Mouse (Mus musculus): ENCODE measurements at regions not wholly inside any gene's neighbourhood (a gene's known extent, or its start where the extent isn't known, plus 50 kb on each side); places are given as distances from the start of the nearest gene placed in this dataset.

- TF ChIP-seq CTCF (IDR thresholded peaks at IDR 0.05; ENCODE audit: low read depth) (no peak), EP300 (IDR thresholded peaks at IDR 0.05; ENCODE audit: low read depth) (no peak)
Measured at GRCm38 (mm10) chr1:88611241-88611640, 90.8 kb downstream of the Arl4c start.
